28 mouse cellular contexts compared by ENCODE assay signal in the genomic region with DNA sequence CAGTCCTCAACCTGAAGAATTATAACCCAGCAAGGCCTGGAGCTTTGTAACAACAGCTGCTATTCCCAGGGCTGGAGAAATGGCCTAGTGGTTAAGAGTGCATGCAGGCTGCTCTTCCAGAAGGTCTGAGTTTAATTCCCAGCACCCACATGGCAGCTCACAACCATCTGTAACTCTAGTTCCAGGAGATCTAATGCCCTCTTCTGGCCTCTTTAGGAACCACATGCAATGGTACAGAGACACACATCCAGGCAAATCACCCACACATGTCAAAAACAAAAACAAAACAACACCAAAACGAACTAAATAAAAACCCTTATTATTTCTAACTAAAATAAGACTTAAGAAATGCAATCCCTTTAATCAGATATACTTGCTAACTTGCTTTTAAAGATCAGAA. TPM values are rescaled to one million over a fixed set of nuclear protein-coding genes. Genes with fewer than 3 reads are reported as not detected.
DNase-seq lines count a peak whose midpoint lies in the region; ATAC-seq and TF ChIP-seq lines count a peak whose summit lies in the region.
"Had no signal": no experiment of that assay in that cellular context is flagged by ENCODE, and none has a peak within 500 bp of the region (broad histone marks: within the 10 kb centered on the region; RNA-seq: fewer than 3 reads in every experiment).

No protein-coding gene starts in this region.

- no peak for ATAC-seq in hindbrain, postnatal 0 days
- ATAC-seq in Patski = no peak
- ATAC-seq: forebrain, embryonic 16.5 days; inflammation-experienced regulatory T-cells, adult 6 months; liver, embryonic 12.5 days; liver, postnatal 0 days; midbrain, embryonic 13.5 days had no signal

- H3K9ac ChIP-seq in hindbrain, postnatal 0 days (replicated peaks; ENCODE audit: low read length) = no peak overlapping the region
- H3K9ac ChIP-seq: hindbrain, embryonic 14.5 days; liver, embryonic 12.5 days; liver, postnatal 0 days; midbrain, embryonic 13.5 days had no signal

- no peak overlapping the region for H3K4me3 ChIP-seq in hindbrain, postnatal 0 days (ENCODE audit: low read length)
- no peak overlapping the region for H3K4me3 ChIP-seq in hindbrain, embryonic 10.5 days
- H3K4me3 ChIP-seq: erythroblast, embryonic 14.5 days; liver, embryonic 12.5 days; megakaryocyte, embryonic 14.5 days; midbrain, embryonic 13.5 days had no signal

- CTCF ChIA-PET in Patski (lab: Charles Lee) = interaction anchor here (0.9 kb wide), 1 partner anchor 11 kb away, joined by 3 read pairs; no protein-coding TSS in a partner anchor

- POLR2A ChIA-PET in Patski (lab: Charles Lee) = no interaction called here

- no peaks in the 10 kb centered on the region for H3K27me3 ChIP-seq in hindbrain, postnatal 0 days (ENCODE audit: insufficient read depth, low read length)
- peaks cover 4% of the 10 kb centered on the region; the same call in 1 of the 2 replicates for H3K27me3 ChIP-seq in hindbrain, embryonic 10.5 days (ENCODE audit: insufficient read depth, poor library complexity, severe bottlenecking)
- no peaks in the 10 kb centered on the region for H3K27me3 ChIP-seq in Patski
- H3K27me3 ChIP-seq: liver, embryonic 12.5 days; megakaryocyte, embryonic 14.5 days; midbrain, embryonic 13.5 days had no signal

- H3K9me3 ChIP-seq in hindbrain, postnatal 0 days (ENCODE audit: low read length) = no peaks in the 10 kb centered on the region
- H3K9me3 ChIP-seq in hindbrain, embryonic 10.5 days = peaks cover 7% of the 10 kb centered on the region; the same call in 1 of the 2 replicates
- H3K9me3 ChIP-seq: liver, embryonic 12.5 days had no signal

- H3K36me3 ChIP-seq in hindbrain, postnatal 0 days (ENCODE audit: insufficient read depth, low read length) = peaks cover 21% of the 10 kb centered on the region
- H3K36me3 ChIP-seq in hindbrain, embryonic 10.5 days = peaks cover 38% of the 10 kb centered on the region
- H3K36me3 ChIP-seq: G1E; liver, embryonic 12.5 days had no signal

- peak; percentile 17; the same call in 1 of the 2 replicates for TF ChIP-seq CTCF in hindbrain, postnatal 0 days (IDR thresholded peaks at IDR 0.05; ENCODE audit: low read depth)
- peak; percentile 33 for TF ChIP-seq CTCF in Patski (IDR thresholded peaks at IDR 0.05)

- H3K4me2 ChIP-seq in hindbrain, postnatal 0 days (ENCODE audit: low read depth, low read length) = no peak overlapping the region
- H3K4me2 ChIP-seq: heart, embryonic 11.5 days; hindbrain, embryonic 14.5 days; liver, embryonic 12.5 days; midbrain, embryonic 13.5 days had no signal

- 90% methylated on average over 1 of the region's 1 CpGs for WGBS in hindbrain, postnatal 0 days
- WGBS in hindbrain, embryonic 10.5 days = 85% methylated on average over 1 of the region's 1 CpGs

- no peak overlapping the region for H3K27ac ChIP-seq in hindbrain, postnatal 0 days
- no peak overlapping the region for H3K27ac ChIP-seq in hindbrain, embryonic 10.5 days
- H3K27ac ChIP-seq: hindbrain, embryonic 14.5 days; liver, embryonic 12.5 days; midbrain, embryonic 13.5 days had no signal

- DNase-seq in hindbrain, postnatal 0 days (ENCODE audit: low spot score) = no peak
- no peak for DNase-seq in hindbrain, embryonic 10.5 days (ENCODE audit: low spot score)
- peak; percentile 3 for DNase-seq in lung, postnatal 36 days
- DNase-seq in lung, adult 18-20 months = no peak
- DNase-seq in Patski (ENCODE audit: low read depth, low spot score) = no peak
- no peak for DNase-seq in adipocyte (ENCODE audit: low spot score)
- DNase-seq in urinary bladder, postnatal 4 days (ENCODE audit: low spot score in 2 of 2) = no peak
- DNase-seq: adrenal gland, adult 2 months; cerebellum, adult 2 months; heart, postnatal 4 days; kidney, adult 11 months; kidney, postnatal 14 days; liver, postnatal 0 days; lung, postnatal 4 days; thymus, postnatal 14 days had no signal

- in situ Hi-C loops in Patski (cut with MboI; ENCODE audit: low pct_unique_long_range_greater_than_20kb) = no loop called here

- no peaks in the 10 kb centered on the region for H3K4me1 ChIP-seq in hindbrain, postnatal 0 days (ENCODE audit: insufficient read depth, low read length)
- 0 out of 2 replicates have a peak, but pooled peaks cover 4% of the 10 kb centered on the region for H3K4me1 ChIP-seq in hindbrain, embryonic 10.5 days (replicated peaks)
- H3K4me1 ChIP-seq: midbrain, embryonic 13.5 days had no signal

RNA-seq across cellular contexts. Expression of gene Tdrd6, which starts 10.7 kb away (rescaled TPM):
- 1.6 and 3.5 TPM in 2 replicates for total RNA-seq in hindbrain, postnatal 0 days (2014; rRNA removed)
- 0.43 and 0.79 TPM in 2 replicates for polyA plus RNA-seq in hindbrain, postnatal 0 days (2015; fragmentation: Nextera tagmentation; extraction: Ambion mirVana)
- 0.03 and 0.17 TPM in 2 replicates for polyA plus RNA-seq in hindbrain, embryonic 10.5 days (2016; fragmentation: Nextera tagmentation; extraction: Ambion mirVana)
- polyA plus RNA-seq in Patski (2021) = 0.01 TPM
- total RNA-seq: adrenal gland, adult 2 months; gastrocnemius, adult 8-10 months; monocyte, adult 5-6 weeks had no signal
- polyA plus RNA-seq: adrenal gland, adult 2 months; erythroblast, embryonic 14.5 days; G1E; inflammation-experienced regulatory T-cells, adult 6 months; kidney, embryonic 14.5 days; liver, embryonic 12.5 days; liver, postnatal 0 days; stomach, embryonic 14.5 days had no signal

RNA-seq across cellular contexts. Expression of gene Slc25a27, which starts 26.2 kb away (rescaled TPM):
- 41.8 and 45.1 TPM in 2 replicates for total RNA-seq in hindbrain, postnatal 0 days (2014; rRNA removed)
- 70.6 and 71.4 TPM in 2 replicates for polyA plus RNA-seq in hindbrain, postnatal 0 days (2015; fragmentation: Nextera tagmentation; extraction: Ambion mirVana)
- 39.0 and 49.7 TPM in 2 replicates for polyA plus RNA-seq in hindbrain, embryonic 10.5 days (2016; fragmentation: Nextera tagmentation; extraction: Ambion mirVana)
- 5.1 TPM for polyA plus RNA-seq in Patski (2021)
- polyA plus RNA-seq: erythroblast, embryonic 14.5 days; G1E had no signal

RNA-seq across cellular contexts. Expression of gene Cyp39a1, which starts 26.4 kb away (rescaled TPM):
- 1.2 and 1.9 TPM in 2 replicates for total RNA-seq in hindbrain, postnatal 0 days (2014; rRNA removed)
- polyA plus RNA-seq in hindbrain, postnatal 0 days (2015; fragmentation: Nextera tagmentation; extraction: Ambion mirVana) = 13.3 and 16.0 TPM in 2 replicates
- polyA plus RNA-seq in hindbrain, embryonic 10.5 days (2016; fragmentation: Nextera tagmentation; extraction: Ambion mirVana) = 28.2 and 37.9 TPM in 2 replicates
- polyA plus RNA-seq in Patski (2021) = 12.3 TPM
- total RNA-seq: G1E had no signal
- polyA plus RNA-seq: erythroblast, embryonic 14.5 days; G1E had no signal
